Comparison of ENCODE assay signal across 13 mouse cellular contexts in the genomic region with DNA sequence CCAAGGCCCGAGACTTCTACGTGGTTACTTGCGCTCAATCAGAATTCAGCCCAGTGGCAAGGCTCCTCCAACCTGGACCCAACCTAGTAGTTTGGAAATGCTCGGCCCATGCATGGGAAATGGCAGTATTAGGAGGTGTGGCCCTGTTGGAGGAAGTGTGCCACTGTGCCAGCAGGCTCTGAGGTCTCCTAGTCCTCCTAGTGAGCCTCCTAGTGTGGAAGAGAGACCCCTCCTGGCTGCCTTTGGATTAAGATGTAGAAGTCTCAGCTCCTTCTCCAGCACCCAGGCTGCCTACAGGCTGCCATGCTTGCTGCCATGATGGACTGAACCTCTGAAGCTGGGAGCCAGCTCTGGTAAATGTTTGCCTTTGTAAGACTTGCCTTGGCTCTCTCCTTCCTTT. TPM values are rescaled to one million over a fixed set of nuclear protein-coding genes. Genes with fewer than 3 reads are reported as not detected.
DNase-seq lines count a peak whose midpoint lies in the region; ATAC-seq and TF ChIP-seq lines count a peak whose summit lies in the region.
"Had no signal": no experiment of that assay in that cellular context is flagged by ENCODE, and none has a peak within 500 bp of the region (broad histone marks: within the 10 kb centered on the region; RNA-seq: fewer than 3 reads in every experiment).

No protein-coding gene starts in this region.

- H3K36me3 ChIP-seq in intestine, postnatal 0 days (ENCODE audit: control insufficient read depth, insufficient read depth) = peaks cover 3% of the 10 kb centered on the region; the same call in 1 of the 2 replicates
- no peaks in the 10 kb centered on the region for H3K36me3 ChIP-seq in intestine, embryonic 16.5 days (ENCODE audit: control insufficient read depth, insufficient read depth, low read length)
- H3K36me3 ChIP-seq in hindbrain, postnatal 0 days (ENCODE audit: insufficient read depth, low read length) = no peaks in the 10 kb centered on the region
- no peaks in the 10 kb centered on the region for H3K36me3 ChIP-seq in stomach, postnatal 0 days (ENCODE audit: control insufficient read depth, insufficient read depth, low read length)
- H3K36me3 ChIP-seq: lung, embryonic 15.5 days had no signal

- no peak overlapping the region for H3K9ac ChIP-seq in intestine, postnatal 0 days (ENCODE audit: low read depth, low read length)
- no peak overlapping the region for H3K9ac ChIP-seq in intestine, embryonic 16.5 days (ENCODE audit: low read depth, low read length)
- no peak overlapping the region for H3K9ac ChIP-seq in hindbrain, postnatal 0 days (replicated peaks; ENCODE audit: low read length)
- no peak overlapping the region for H3K9ac ChIP-seq in stomach, postnatal 0 days (ENCODE audit: low read length)
- H3K9ac ChIP-seq: lung, embryonic 15.5 days had no signal

- ATAC-seq in intestine, postnatal 0 days = no peak
- ATAC-seq in intestine, embryonic 16.5 days = no peak
- ATAC-seq in hindbrain, postnatal 0 days = no peak
- ATAC-seq in stomach, postnatal 0 days (ENCODE audit: low FRiP score, low TSS enrichment) = no peak; the same call in 1 of the 2 replicates
- ATAC-seq: inflammation-experienced regulatory T-cells, adult 6 months had no signal

- H3K4me3 ChIP-seq in intestine, postnatal 0 days (ENCODE audit: low read depth, low read length) = no peak overlapping the region
- no peak overlapping the region for H3K4me3 ChIP-seq in intestine, embryonic 16.5 days (ENCODE audit: low read length)
- no peak overlapping the region for H3K4me3 ChIP-seq in hindbrain, postnatal 0 days (ENCODE audit: low read length)
- no peak overlapping the region for H3K4me3 ChIP-seq in stomach, postnatal 0 days (ENCODE audit: low read depth, low read length)
- H3K4me3 ChIP-seq: lung, embryonic 15.5 days had no signal

- H3K27me3 ChIP-seq in intestine, postnatal 0 days (replicated peaks; ENCODE audit: control insufficient read depth, insufficient read depth, low read length) = no peaks in the 10 kb centered on the region
- no peaks in the 10 kb centered on the region for H3K27me3 ChIP-seq in intestine, embryonic 16.5 days (replicated peaks; ENCODE audit: control insufficient read depth, insufficient read depth, low read length)
- no peaks in the 10 kb centered on the region for H3K27me3 ChIP-seq in hindbrain, postnatal 0 days (ENCODE audit: insufficient read depth, low read length)
- H3K27me3 ChIP-seq in stomach, postnatal 0 days (ENCODE audit: control insufficient read depth, insufficient read depth, low read length) = no peaks in the 10 kb centered on the region
- H3K27me3 ChIP-seq: lung, embryonic 15.5 days had no signal

- H3K9me3 ChIP-seq in intestine, postnatal 0 days (ENCODE audit: control insufficient read depth) = no peaks in the 10 kb centered on the region
- no peaks in the 10 kb centered on the region for H3K9me3 ChIP-seq in intestine, embryonic 16.5 days (ENCODE audit: control insufficient read depth, low read length)
- H3K9me3 ChIP-seq in hindbrain, postnatal 0 days (ENCODE audit: low read length) = no peaks in the 10 kb centered on the region
- H3K9me3 ChIP-seq in stomach, postnatal 0 days (ENCODE audit: control insufficient read depth, low read length) = no peaks in the 10 kb centered on the region
- H3K9me3 ChIP-seq: lung, embryonic 15.5 days had no signal

- H3K4me1 ChIP-seq in intestine, postnatal 0 days (replicated peaks; ENCODE audit: control insufficient read depth, insufficient read depth, low read length) = peaks cover 5% of the 10 kb centered on the region
- H3K4me1 ChIP-seq in intestine, embryonic 16.5 days (ENCODE audit: control insufficient read depth, insufficient read depth, low read length) = peaks cover 29% of the 10 kb centered on the region
- H3K4me1 ChIP-seq in hindbrain, postnatal 0 days (ENCODE audit: insufficient read depth, low read length) = peaks cover 25% of the 10 kb centered on the region
- peaks cover 16% of the 10 kb centered on the region for H3K4me1 ChIP-seq in stomach, postnatal 0 days (replicated peaks; ENCODE audit: control insufficient read depth, insufficient read depth)

- WGBS in intestine, postnatal 0 days = 78% methylated on average over 4 of the region's 4 CpGs
- WGBS in intestine, embryonic 16.5 days = 83% methylated on average over 4 of the region's 4 CpGs
- 36% methylated on average over 4 of the region's 4 CpGs for WGBS in hindbrain, postnatal 0 days
- WGBS in stomach, postnatal 0 days = 60% methylated on average over 4 of the region's 4 CpGs

- DNase-seq in thymus, postnatal 14 days = peak; percentile 29
- no peak for DNase-seq in thymus, postnatal 25 days
- peak; percentile 66 for DNase-seq in hindbrain, postnatal 0 days (ENCODE audit: low spot score)
- peak; percentile 62 for DNase-seq in stomach, postnatal 0 days (ENCODE audit: low spot score)
- DNase-seq in right cerebral cortex, postnatal 25 days = no peak
- no peak for DNase-seq in frontal cortex, postnatal 36 days (ENCODE audit: low spot score in 2 of 2)
- DNase-seq: cerebellum, adult 8-10 months; gastrocnemius, postnatal 25 days had no signal

- H3K4me2 ChIP-seq in intestine, postnatal 0 days (replicated peaks; ENCODE audit: low read depth) = no peak overlapping the region
- H3K4me2 ChIP-seq in intestine, embryonic 16.5 days (ENCODE audit: low read depth, low read length) = no peak overlapping the region
- H3K4me2 ChIP-seq in hindbrain, postnatal 0 days (ENCODE audit: low read depth, low read length) = peak overlapping the region; percentile 30
- H3K4me2 ChIP-seq in stomach, postnatal 0 days (replicated peaks; ENCODE audit: low read depth) = no peak overlapping the region
- H3K4me2 ChIP-seq: lung, embryonic 15.5 days had no signal

- TF ChIP-seq CTCF in intestine, postnatal 0 days (IDR thresholded peaks at IDR 0.05; ENCODE audit: low read depth) = peak; percentile 55
- TF ChIP-seq CTCF in hindbrain, postnatal 0 days (IDR thresholded peaks at IDR 0.05; ENCODE audit: low read depth) = peak; percentile 42
- TF ChIP-seq CTCF in stomach, postnatal 0 days (IDR thresholded peaks at IDR 0.05; ENCODE audit: low read depth) = peak; percentile 65

- H3K27ac ChIP-seq in intestine, postnatal 0 days (ENCODE audit: low read depth, low read length) = no peak overlapping the region
- H3K27ac ChIP-seq in intestine, embryonic 16.5 days (ENCODE audit: low read length) = no peak overlapping the region
- H3K27ac ChIP-seq in hindbrain, postnatal 0 days = no peak overlapping the region
- no peak overlapping the region for H3K27ac ChIP-seq in stomach, postnatal 0 days (replicated peaks)
- H3K27ac ChIP-seq: lung, embryonic 15.5 days had no signal

- TF ChIP-seq EP300 in stomach, postnatal 0 days (optimal IDR thresholded peaks at IDR 0.05) = no peak

RNA-seq across cellular contexts. Expression of gene Zbtb48, which starts 2.5 kb away (rescaled TPM):
- 6.7 and 7.6 TPM in 2 replicates for polyA plus RNA-seq in intestine, postnatal 0 days (2015; fragmentation: Nextera tagmentation; extraction: Ambion mirVana)
- 13.5 and 16.6 TPM in 2 replicates for polyA plus RNA-seq in intestine, embryonic 16.5 days (2015; fragmentation: Nextera tagmentation; extraction: Ambion mirVana)
- 7.0 and 8.6 TPM in 2 replicates for total RNA-seq in hindbrain, postnatal 0 days (2014; rRNA removed)
- polyA plus RNA-seq in hindbrain, postnatal 0 days (2015; fragmentation: Nextera tagmentation; extraction: Ambion mirVana) = 10.7 and 16.2 TPM in 2 replicates
- 10.1 and 10.6 TPM in 2 replicates for polyA plus RNA-seq in stomach, postnatal 0 days (2015; fragmentation: Nextera tagmentation; extraction: Ambion mirVana)

RNA-seq across cellular contexts. Expression of gene Tas1r1, which starts 8.4 kb away (rescaled TPM):
- polyA plus RNA-seq in intestine, postnatal 0 days (2015; fragmentation: Nextera tagmentation; extraction: Ambion mirVana) = 0.08 TPM in 1 of 2 replicates, not detected in the other
- 0.20 and 0.21 TPM in 2 replicates for polyA plus RNA-seq in intestine, embryonic 16.5 days (2015; fragmentation: Nextera tagmentation; extraction: Ambion mirVana)
- 0.42 and 0.93 TPM in 2 replicates for total RNA-seq in hindbrain, postnatal 0 days (2014; rRNA removed)
- polyA plus RNA-seq in hindbrain, postnatal 0 days (2015; fragmentation: Nextera tagmentation; extraction: Ambion mirVana) = 1.7 TPM in 2 replicates
- 0.12 and 0.16 TPM in 2 replicates for polyA plus RNA-seq in stomach, postnatal 0 days (2015; fragmentation: Nextera tagmentation; extraction: Ambion mirVana)
- total RNA-seq: adrenal gland, adult 18-20 months had no signal
- polyA plus RNA-seq: inflammation-experienced regulatory T-cells, adult 6 months had no signal

RNA-seq across cellular contexts. Expression of gene Nol9, which starts 9.1 kb away (rescaled TPM):
- 9.7 and 10.7 TPM in 2 replicates for polyA plus RNA-seq in intestine, postnatal 0 days (2015; fragmentation: Nextera tagmentation; extraction: Ambion mirVana)
- 22.4 and 22.7 TPM in 2 replicates for polyA plus RNA-seq in intestine, embryonic 16.5 days (2015; fragmentation: Nextera tagmentation; extraction: Ambion mirVana)
- 33.0 and 39.4 TPM in 2 replicates for total RNA-seq in hindbrain, postnatal 0 days (2014; rRNA removed)
- 17.1 and 17.9 TPM in 2 replicates for polyA plus RNA-seq in hindbrain, postnatal 0 days (2015; fragmentation: Nextera tagmentation; extraction: Ambion mirVana)
- 11.2 and 12.0 TPM in 2 replicates for polyA plus RNA-seq in stomach, postnatal 0 days (2015; fragmentation: Nextera tagmentation; extraction: Ambion mirVana)

RNA-seq across cellular contexts. Expression of gene Klhl21, which starts 21.4 kb away (rescaled TPM):
- 5.3 and 5.8 TPM in 2 replicates for polyA plus RNA-seq in intestine, postnatal 0 days (2015; fragmentation: Nextera tagmentation; extraction: Ambion mirVana)
- 7.4 and 8.3 TPM in 2 replicates for polyA plus RNA-seq in intestine, embryonic 16.5 days (2015; fragmentation: Nextera tagmentation; extraction: Ambion mirVana)
- 12.3 and 14.0 TPM in 2 replicates for total RNA-seq in hindbrain, postnatal 0 days (2014; rRNA removed)
- polyA plus RNA-seq in hindbrain, postnatal 0 days (2015; fragmentation: Nextera tagmentation; extraction: Ambion mirVana) = 4.5 and 4.8 TPM in 2 replicates
- 11.2 and 11.9 TPM in 2 replicates for polyA plus RNA-seq in stomach, postnatal 0 days (2015; fragmentation: Nextera tagmentation; extraction: Ambion mirVana)

RNA-seq across cellular contexts. Expression of gene Phf13, which starts 33.9 kb away (rescaled TPM):
- polyA plus RNA-seq in intestine, postnatal 0 days (2015; fragmentation: Nextera tagmentation; extraction: Ambion mirVana) = 10.6 and 11.0 TPM in 2 replicates
- 15.5 and 16.7 TPM in 2 replicates for polyA plus RNA-seq in intestine, embryonic 16.5 days (2015; fragmentation: Nextera tagmentation; extraction: Ambion mirVana)
- 19.9 and 20.8 TPM in 2 replicates for total RNA-seq in hindbrain, postnatal 0 days (2014; rRNA removed)
- 14.6 and 15.0 TPM in 2 replicates for polyA plus RNA-seq in hindbrain, postnatal 0 days (2015; fragmentation: Nextera tagmentation; extraction: Ambion mirVana)
- 12.4 and 12.7 TPM in 2 replicates for polyA plus RNA-seq in stomach, postnatal 0 days (2015; fragmentation: Nextera tagmentation; extraction: Ambion mirVana)

Comparison
In these comparisons a context has a peak if more than half of its experiments do, and no peak if none do; other contexts are left out.
1. DNase-seq: peak in thymus, postnatal 14 days (single experiment), hindbrain, postnatal 0 days (single experiment) and stomach, postnatal 0 days (single experiment); none in thymus, postnatal 25 days (single experiment), right cerebral cortex, postnatal 25 days (single experiment) and frontal cortex, postnatal 36 days (0 of 2).
2. Peak in every context shown above with its lines, with median percentiles within 50 percentile points of each other: CTCF ChIP-seq.